Mouse (Mus musculus) neural tube, embryonic 11.5 days (tissue): ENCODE data around the gene Smim6. TPM values are rescaled to one million over a fixed set of nuclear protein-coding genes. Genes with fewer than 3 reads are reported as not detected.

Experiments used
- ATAC-seq: fragments of 200-750 bp; cut with Nextera tagmentation; 2 replicates; pipeline ENCODE4 v1.8.0; 2017; ENCODE audit warnings: moderate number of reproducible peaks, mild to moderate bottlenecking, moderate TSS enrichment, moderate library complexity; ENCODE audit not compliant: insufficient read depth, low FRiP score, low TSS enrichment
- DNase-seq: peaks from one replicate; pipeline ENCODE4 v3.0.0-alpha.2; 2015; ENCODE audit warnings: low spot score
- H3K27ac ChIP-seq: fragments of 300-500 bp; sonication (generic); 2 replicates; pipeline ENCODE4 v1.5.1; 2014; ENCODE audit warnings: low read depth, mild to moderate bottlenecking, low read length
- H3K27me3 ChIP-seq: fragments of 300-500 bp; sonication (generic); 2 replicates; pipeline ENCODE4 v1.6.1; 2014; ENCODE audit warnings: mild to moderate bottlenecking, low read length, mixed read lengths; ENCODE audit not compliant: control insufficient read depth, insufficient read depth
- H3K36me3 ChIP-seq: fragments of 300-500 bp; sonication (generic); 2 replicates; pipeline ENCODE4 v1.6.1; 2014; ENCODE audit warnings: mild to moderate bottlenecking, low read length, moderate library complexity, mixed read lengths; ENCODE audit not compliant: control insufficient read depth, insufficient read depth
- H3K4me1 ChIP-seq: fragments of 300-500 bp; sonication (generic); 2 replicates; pipeline ENCODE4 v1.6.1; 2014; ENCODE audit warnings: low read length, mixed read lengths; ENCODE audit not compliant: control insufficient read depth, insufficient read depth
- H3K4me2 ChIP-seq: fragments of 300-500 bp; sonication (generic); 2 replicates; pipeline ENCODE4 v1.6.1; 2014; ENCODE audit warnings: low read depth, mild to moderate bottlenecking, moderate library complexity
- H3K4me3 ChIP-seq: fragments of 300-500 bp; sonication (generic); 2 replicates; pipeline ENCODE4 v1.5.1; 2014; ENCODE audit warnings: low read depth, low read length
- H3K9ac ChIP-seq: fragments of 300-500 bp; sonication (generic); 2 replicates; pipeline ENCODE4 v1.6.1; 2014; ENCODE audit warnings: mild to moderate bottlenecking, low read length
- H3K9me3 ChIP-seq: fragments of 300-500 bp; sonication (generic); 2 replicates; pipeline ENCODE4 v1.6.1; 2016; ENCODE audit warnings: low read length; ENCODE audit not compliant: control insufficient read depth
- WGBS: fragments of 180-500 bp; shearing (Covaris S2); extraction: QIAGEN DNeasy Blood & Tissue Kit; methylation state at CpG from one replicate; pipeline ENCODE4 v1.1.7; 2014; 5-methylcytosine and 5-hydroxymethylcytosine counted together
- polyA plus RNA-seq: library from polyadenylated mRNA; unstranded; fragments of >200 nt; fragmentation: Nextera tagmentation; extraction: Ambion mirVana; gene quantifications from 2 replicates; pipeline ENCODE4 v1.2.1, GENCODE M21; 2014

The Smim6 gene
- polyA plus RNA-seq, 1 experiment from 2014 or later: not detected

DNA sequence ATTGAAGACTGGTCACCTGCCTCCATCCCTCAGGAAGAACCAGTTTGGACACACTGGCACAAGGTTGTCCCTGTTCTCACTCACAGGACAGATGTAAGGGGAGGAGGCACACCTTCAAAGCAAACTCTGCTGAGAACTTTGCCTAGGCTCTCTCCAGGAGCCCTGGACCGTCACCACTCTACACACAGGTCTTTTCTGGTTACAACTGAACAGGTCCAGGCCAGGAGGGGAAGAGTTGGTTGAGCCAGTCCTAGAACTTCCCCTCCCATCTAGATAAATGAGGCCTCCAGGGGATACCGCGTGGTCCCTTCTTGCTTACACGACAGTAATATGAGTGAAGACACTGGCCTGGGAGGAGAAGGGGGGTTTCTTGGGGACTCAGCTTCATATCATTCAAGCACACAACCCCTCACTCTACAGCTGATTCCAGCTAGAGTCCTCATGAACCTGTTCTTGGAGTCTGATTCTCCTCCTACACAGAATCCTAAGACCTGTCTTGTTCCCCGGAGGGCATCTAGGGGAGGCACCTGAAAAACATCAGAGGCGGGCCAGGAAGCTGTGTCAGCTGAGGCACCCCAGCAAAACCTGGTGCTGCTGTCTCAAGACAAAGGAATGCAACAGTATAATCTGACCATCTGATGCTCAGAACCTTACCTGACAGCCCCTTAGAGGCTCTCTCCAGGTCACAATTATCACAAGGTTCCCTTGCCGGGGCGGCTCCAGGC is 7.4 kb upstream of the Smim6 start:
- H3K27ac ChIP-seq: no peak overlapping the region
- no peaks in the 10 kb centered on the region for H3K27me3 ChIP-seq
- no peak overlapping the region; the same call in 1 of the 2 replicates for H3K9ac ChIP-seq
- H3K4me1 ChIP-seq: peaks cover 7% of the 10 kb centered on the region
- no peak for DNase-seq
- 84% methylated on average over 8 of the region's 8 CpGs for WGBS
- H3K4me2 ChIP-seq: no peak overlapping the region
- no peaks in the 10 kb centered on the region for H3K36me3 ChIP-seq
- no peak for ATAC-seq
- no peak overlapping the region for H3K4me3 ChIP-seq
- no peaks in the 10 kb centered on the region for H3K9me3 ChIP-seq

DNA sequence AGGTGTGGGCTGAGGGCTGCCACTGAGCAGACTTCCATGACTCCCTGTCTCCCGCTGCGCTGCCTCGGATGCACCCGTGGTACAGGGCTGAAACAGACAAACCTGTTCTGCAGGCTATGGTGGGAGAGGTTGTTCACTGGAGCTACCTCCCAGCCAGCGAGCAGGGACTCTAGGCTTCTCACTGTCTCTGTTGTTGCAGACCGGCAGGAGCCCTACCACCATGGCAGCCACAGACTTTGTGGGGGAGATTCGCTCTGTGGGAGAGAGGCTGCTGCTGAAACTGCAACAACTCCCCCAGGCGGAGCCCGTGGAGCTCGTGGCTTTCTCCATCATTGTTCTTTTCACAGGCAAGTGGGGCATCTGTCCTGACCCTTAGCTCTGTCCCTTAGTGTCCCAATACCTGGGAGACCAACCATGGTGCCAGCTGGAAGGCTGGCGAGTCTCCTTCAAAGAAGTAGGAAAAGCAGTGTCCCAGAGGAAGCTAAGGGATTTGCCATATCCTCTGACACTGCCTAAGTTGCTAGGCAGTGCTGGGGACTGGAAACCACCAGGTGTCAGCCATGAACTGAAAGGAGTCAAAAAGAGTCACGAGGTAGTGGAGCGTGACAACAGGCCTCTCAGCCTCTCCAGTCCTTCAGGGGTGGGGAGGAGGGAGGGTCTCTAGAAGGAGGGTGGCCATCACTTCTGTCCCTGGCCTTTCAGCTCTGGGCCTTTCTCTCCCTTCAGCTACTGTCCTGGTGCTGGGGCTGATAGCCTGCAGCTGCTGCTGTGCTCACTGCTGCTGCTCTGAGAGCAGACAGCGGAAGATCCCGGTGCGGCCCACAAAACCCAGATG is 6.6 kb upstream of the Smim6 start:
- H3K27ac ChIP-seq: no peak overlapping the region
- H3K27me3 ChIP-seq: no peaks in the 10 kb centered on the region
- H3K9ac ChIP-seq: peak overlapping the region; percentile 4; the same call in 1 of the 2 replicates
- no peaks in the 10 kb centered on the region for H3K9me3 ChIP-seq
- H3K4me1 ChIP-seq: peaks cover 4% of the 10 kb centered on the region
- no peak overlapping the region for H3K4me2 ChIP-seq
- 64% methylated on average over 16 of the region's 16 CpGs for WGBS
- no peak for DNase-seq
- no peak for ATAC-seq
- no peaks in the 10 kb centered on the region for H3K36me3 ChIP-seq
- H3K4me3 ChIP-seq: no peak overlapping the region

DNA sequence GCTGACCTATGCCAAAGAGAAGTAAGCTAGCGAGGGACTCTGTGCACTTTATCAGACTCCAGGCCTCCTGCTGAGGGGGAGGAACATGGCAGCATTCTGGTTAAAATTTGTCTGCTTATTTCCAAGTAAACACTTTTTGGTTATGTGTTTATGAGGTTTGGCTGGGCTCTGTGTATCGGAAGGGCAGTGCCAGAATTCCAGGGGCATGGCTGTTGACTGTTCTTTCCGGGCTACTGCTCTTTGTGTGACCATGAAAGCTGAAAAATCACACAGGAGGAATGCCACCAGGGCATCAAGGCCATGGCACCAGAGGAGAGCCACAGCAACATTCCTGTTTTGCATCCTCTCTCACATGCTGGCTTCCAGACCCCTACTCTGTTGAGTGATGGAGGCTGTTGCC is 5.7 kb upstream of the Smim6 start:
- 84% methylated on average over 3 of the region's 3 CpGs for WGBS
- no peak overlapping the region for H3K4me3 ChIP-seq
- no peaks in the 10 kb centered on the region for H3K27me3 ChIP-seq
- no peaks in the 10 kb centered on the region for H3K9me3 ChIP-seq
- no peaks in the 10 kb centered on the region for H3K36me3 ChIP-seq
- H3K9ac ChIP-seq: no peak overlapping the region
- no peak overlapping the region for H3K27ac ChIP-seq
- H3K4me2 ChIP-seq: no peak overlapping the region
- no peak for ATAC-seq
- DNase-seq: no peak
- no peaks in the 10 kb centered on the region for H3K4me1 ChIP-seq

DNA sequence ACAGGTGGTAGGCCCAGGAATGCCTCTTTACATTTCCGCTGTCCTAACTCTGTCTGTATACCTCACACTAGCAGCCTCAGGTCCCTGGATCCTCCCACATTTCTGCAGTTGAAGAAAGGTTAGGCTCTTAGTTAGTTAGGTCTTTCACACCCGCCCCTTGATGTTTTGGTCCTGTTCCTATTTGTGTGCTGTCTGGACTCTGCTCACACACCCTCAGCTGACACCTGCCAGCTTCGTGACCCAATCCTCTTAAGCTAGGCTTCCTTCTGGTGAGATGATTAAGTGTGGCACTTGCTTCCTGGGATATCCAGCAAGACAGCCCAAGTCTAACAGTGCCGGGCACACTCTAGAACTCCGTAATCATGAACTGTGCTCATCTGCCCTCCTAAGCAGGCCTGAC is 5.3 kb upstream of the Smim6 start:
- no peak for DNase-seq
- H3K4me3 ChIP-seq: no peak overlapping the region
- 89% methylated on average over 5 of the region's 5 CpGs for WGBS
- no peaks in the 10 kb centered on the region for H3K36me3 ChIP-seq
- ATAC-seq: no peak
- H3K4me2 ChIP-seq: no peak overlapping the region
- H3K9me3 ChIP-seq: no peaks in the 10 kb centered on the region
- no peak overlapping the region for H3K9ac ChIP-seq
- no peak overlapping the region for H3K27ac ChIP-seq
- H3K4me1 ChIP-seq: no peaks in the 10 kb centered on the region
- no peaks in the 10 kb centered on the region for H3K27me3 ChIP-seq

DNA sequence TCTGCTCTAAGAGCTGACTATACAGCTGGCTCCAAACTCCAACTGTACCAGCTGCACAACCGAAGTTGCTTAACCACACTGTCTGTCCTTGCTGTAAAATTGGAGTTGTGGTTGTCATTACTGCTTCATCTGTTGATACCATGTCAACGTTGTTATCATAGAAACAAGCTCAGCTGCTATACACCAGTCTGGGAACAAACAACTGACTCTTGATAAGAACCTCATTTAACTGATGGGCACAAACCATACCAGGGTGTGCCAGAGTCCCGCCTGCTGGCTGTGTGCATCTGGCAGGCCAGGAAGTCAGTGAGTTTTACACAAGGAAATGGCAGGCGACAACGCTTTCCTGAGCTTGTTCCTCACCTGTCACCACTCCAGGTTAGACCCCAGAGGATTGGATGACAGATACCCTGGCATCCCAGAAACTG is 669 bp upstream of the Smim6 start:
- Histone ChIP-seq H3K27me3 (no peaks in the 10 kb centered on the region), H3K4me2 (no peak overlapping the region), H3K4me3 (no peak overlapping the region), H3K36me3 (no peaks in the 10 kb centered on the region), H3K9me3 (no peaks in the 10 kb centered on the region), H3K9ac (no peak overlapping the region), H3K27ac (no peak overlapping the region), H3K4me1 (no peaks in the 10 kb centered on the region)
- WGBS: 96% methylated on average over 5 of the region's 5 CpGs
- no peak for DNase-seq
- no peak for ATAC-seq

DNA sequence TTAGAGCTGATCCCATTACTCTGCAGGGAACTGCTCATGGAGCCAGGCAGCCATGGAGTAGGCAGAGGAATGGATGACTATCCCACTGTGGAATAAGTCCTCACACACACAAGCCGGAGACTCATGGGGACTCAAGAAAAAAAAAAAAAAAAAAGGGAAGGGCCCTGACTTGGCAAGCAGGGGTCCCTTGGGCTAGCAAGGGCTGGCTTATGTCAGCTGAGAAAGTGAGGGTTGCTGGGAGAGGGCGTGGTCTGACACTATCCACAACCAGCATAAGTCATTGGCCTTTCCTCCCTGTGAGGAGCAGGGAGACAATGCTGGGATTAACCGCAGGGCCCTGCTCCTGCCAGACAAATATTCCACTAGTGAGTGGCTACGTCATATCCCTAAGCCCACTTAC is 4.8 kb downstream of the Smim6 start:
- Histone ChIP-seq H3K27me3 (no peaks in the 10 kb centered on the region), H3K9me3 (no peaks in the 10 kb centered on the region), H3K4me1 (no peaks in the 10 kb centered on the region), H3K4me3 (no peak overlapping the region), H3K36me3 (no peaks in the 10 kb centered on the region), H3K9ac (no peak overlapping the region), H3K4me2 (no peak overlapping the region), H3K27ac (no peak overlapping the region)
- WGBS: 94% methylated on average over 4 of the region's 4 CpGs
- ATAC-seq: no peak
- DNase-seq: no peak

DNA sequence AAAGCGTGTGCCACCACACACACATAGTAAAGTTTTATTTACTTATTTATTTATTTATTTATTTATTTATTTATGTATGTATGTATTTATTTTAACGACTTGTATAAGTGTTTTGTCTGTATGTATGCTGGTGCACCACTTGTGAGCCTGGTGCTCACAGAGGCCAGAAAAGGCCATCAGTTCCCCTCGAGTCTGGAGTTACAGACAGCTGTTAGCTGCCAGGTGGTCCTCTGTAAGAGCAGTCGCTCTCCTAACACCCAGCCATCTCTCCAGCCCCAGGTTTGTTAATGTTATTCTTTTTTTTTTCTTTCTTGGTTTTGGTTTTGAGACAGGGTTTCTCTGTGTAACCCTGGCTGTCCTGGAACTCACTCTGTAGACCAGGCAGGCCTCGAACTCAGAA is 6.8 kb downstream of the Smim6 start:
- no peak overlapping the region for H3K4me3 ChIP-seq
- no peaks in the 10 kb centered on the region for H3K36me3 ChIP-seq
- H3K27ac ChIP-seq: no peak overlapping the region
- H3K9me3 ChIP-seq: no peaks in the 10 kb centered on the region
- ATAC-seq: no peak
- no peak overlapping the region for H3K4me2 ChIP-seq
- no peak overlapping the region for H3K9ac ChIP-seq
- WGBS: 86% methylated on average over 5 of the region's 5 CpGs
- H3K4me1 ChIP-seq: no peaks in the 10 kb centered on the region
- H3K27me3 ChIP-seq: no peaks in the 10 kb centered on the region
- DNase-seq: no peak

DNA sequence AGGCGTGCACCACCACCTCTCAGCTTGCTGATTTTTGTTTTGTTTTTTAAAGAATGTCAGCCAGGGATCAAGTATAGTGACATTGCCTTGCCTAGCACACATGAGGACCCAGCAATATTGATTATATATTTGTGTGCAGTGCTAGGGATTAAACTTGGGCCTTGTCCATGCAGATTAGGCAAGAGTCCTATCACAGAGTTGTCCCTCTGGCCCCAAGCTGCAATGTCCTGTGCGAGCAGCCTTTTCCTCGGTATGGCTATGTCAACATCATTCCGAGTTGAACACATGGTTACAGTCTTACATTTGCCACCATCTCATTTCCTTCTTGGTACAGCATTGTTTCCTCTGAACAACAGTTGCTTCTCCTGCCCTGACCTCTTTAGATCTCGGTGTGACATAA is 7.3 kb downstream of the Smim6 start:
- ATAC-seq: no peak
- Histone ChIP-seq H3K36me3 (no peaks in the 10 kb centered on the region), H3K4me1 (no peaks in the 10 kb centered on the region), H3K4me2 (no peak overlapping the region), H3K27me3 (no peaks in the 10 kb centered on the region), H3K4me3 (no peak overlapping the region), H3K9me3 (no peaks in the 10 kb centered on the region), H3K9ac (no peak overlapping the region), H3K27ac (no peak overlapping the region)
- WGBS: 92% methylated on average over 5 of the region's 5 CpGs
- no peak for DNase-seq
